Mouse (Mus musculus): ENCODE measurements at regions not wholly inside any gene's neighbourhood (a gene's known extent, or its start where the extent isn't known, plus 50 kb on each side); places are given as distances from the start of the nearest gene placed in this dataset.
A peak's percentile ranks its signal among the peaks of the same experiment; 100 is the strongest.

GRCm38 (mm10) chr15:27137580-27137979 is 242.2 kb upstream of the Fbxl7 start:
- DNase-seq = no peak

DNA sequence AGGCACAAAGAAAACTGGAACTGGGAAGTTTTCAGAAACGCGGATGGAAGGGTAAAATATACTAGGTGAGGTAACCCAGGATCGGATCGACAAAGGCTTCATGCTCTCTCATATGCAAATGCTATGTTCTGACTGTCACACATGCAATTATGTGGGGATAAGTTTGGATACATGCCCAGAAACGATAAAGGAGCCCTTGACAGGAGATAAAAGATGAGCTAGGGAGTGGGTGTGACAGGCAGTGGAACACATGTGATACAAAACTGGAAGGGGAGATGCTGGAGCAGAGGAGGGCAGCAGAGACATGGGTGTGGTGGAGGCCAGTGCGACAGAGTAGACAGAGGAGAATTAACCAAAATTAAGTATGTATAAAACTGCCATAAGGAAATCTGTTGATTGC is 250.5 kb upstream of the Fbxl7 start:
- no peak for DNase-seq

- DNase-seq = no peak
Observed at GRCm38 (mm10) chr15:27160986-27161385, 265.6 kb upstream of the Fbxl7 start.

GRCm38 (mm10) chr15:27167484-27167883 is 272.1 kb upstream of the Fbxl7 start:
- no peak for DNase-seq

- DNase-seq = no peak
Observed at GRCm38 (mm10) chr15:27169846-27170245, 274.5 kb upstream of the Fbxl7 start.

- DNase-seq = no peak
Observed at GRCm38 (mm10) chr15:27173506-27173905, 278.1 kb upstream of the Fbxl7 start.

DNA sequence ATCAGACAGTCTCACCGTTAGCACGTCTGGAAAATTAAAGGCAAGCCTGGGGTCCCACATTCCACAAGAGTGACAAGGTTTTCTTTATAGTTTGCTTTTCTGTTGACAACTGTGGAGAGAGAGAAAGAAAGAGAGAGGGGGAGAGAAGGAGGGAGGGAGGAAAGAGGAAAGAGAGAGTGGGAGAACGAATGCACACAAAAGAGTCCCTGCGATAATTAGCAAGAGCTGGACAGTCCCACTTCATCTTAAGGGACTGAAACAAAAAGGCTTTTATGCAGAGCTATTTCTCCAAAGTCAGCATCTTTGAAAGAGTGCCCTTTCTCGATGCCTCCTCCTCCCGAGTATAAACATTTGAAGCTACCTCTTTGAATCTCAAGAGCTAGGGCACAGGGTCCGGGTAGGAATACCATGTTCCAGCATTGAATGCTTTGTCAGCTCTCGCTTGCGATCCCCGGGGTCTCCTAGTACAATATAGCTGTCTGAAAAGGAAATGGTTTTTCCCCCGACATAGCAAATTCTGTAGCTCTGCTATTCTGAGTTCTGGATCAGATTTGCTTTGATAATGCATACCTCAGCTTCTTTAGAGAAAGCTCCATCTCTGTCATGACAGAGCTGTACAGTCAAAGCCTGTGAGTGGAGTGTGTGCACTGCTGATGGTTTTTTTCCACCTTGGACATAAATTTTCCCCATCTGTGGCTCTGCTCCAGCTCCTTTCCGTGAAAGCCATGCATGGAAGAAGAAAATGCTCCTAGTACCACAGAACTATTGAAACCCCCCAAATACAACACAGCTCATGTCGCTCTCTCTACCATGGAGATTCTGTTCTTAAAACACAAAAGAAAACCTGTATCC is 282.9 kb upstream of the Fbxl7 start:
- no peak for DNase-seq

DNA sequence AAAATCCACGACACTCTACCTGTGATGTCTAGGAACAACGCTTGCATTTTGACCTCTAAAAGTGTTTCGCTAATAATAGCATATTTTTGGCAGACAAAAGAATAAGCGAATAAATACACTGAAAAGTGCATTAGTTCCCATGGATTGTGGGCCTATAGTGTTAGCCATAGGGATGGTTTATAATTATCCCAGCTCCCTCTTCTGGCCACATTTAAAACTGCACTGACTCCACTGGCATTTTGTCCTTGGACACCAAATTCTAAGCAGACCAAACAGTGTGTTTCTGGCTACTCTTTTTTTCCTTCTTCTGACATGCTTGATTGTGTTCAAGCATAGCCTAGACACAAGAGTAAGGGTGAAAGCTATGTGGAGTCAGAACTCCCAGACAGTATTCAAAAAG is 276.8 kb upstream of the Ank start:
- DNase-seq = peak in 1 of 2 experiments; percentile 3

GRCm38 (mm10) chr15:27201513-27201912 is 265.0 kb upstream of the Ank start:
- no peak for DNase-seq

GRCm38 (mm10) chr15:27204888-27205287 is 261.6 kb upstream of the Ank start:
- no peak for DNase-seq

DNA sequence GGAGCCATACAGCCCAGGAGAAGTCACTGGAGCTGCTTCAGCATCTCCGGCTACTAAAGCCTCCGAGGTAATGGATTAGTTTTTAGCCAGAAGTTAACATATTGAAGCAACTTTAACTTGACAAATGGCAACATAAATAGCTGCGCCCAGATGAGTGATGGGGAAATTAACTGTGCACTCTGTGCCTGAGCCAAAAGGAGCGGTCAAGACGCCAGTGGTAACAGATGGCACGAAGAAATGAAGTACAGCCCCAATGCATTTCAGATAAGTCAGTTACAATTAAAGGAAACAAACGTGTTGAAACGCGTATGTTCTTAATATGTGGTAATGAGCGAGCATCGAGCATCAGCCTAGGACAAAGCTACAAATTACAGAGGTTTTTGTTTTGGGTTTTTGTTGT is 259.0 kb upstream of the Ank start:
- DNase-seq = no peak

DNA sequence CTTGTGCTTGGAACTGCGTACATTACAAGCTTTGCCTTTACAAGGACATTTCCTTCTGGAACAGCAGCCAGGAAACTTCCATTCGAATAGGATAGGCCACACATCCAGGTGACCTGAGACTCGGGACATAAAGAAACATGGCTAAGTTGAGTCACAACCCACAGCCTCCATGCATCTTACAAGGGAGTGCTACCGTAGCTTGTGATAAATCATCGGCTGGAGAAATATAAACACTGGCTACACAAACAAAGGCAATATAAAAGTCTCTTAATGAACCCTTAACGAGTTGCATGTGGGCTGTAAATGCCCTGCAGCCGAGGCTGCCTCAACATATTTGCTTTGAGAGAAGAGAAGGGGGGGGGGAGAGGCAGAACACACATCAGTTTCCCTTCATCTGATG is 250.1 kb upstream of the Ank start:
- DNase-seq = no peak

- no peak for DNase-seq
Observed at GRCm38 (mm10) chr15:27219126-27219738, 247.2 kb upstream of the Ank start.

DNA sequence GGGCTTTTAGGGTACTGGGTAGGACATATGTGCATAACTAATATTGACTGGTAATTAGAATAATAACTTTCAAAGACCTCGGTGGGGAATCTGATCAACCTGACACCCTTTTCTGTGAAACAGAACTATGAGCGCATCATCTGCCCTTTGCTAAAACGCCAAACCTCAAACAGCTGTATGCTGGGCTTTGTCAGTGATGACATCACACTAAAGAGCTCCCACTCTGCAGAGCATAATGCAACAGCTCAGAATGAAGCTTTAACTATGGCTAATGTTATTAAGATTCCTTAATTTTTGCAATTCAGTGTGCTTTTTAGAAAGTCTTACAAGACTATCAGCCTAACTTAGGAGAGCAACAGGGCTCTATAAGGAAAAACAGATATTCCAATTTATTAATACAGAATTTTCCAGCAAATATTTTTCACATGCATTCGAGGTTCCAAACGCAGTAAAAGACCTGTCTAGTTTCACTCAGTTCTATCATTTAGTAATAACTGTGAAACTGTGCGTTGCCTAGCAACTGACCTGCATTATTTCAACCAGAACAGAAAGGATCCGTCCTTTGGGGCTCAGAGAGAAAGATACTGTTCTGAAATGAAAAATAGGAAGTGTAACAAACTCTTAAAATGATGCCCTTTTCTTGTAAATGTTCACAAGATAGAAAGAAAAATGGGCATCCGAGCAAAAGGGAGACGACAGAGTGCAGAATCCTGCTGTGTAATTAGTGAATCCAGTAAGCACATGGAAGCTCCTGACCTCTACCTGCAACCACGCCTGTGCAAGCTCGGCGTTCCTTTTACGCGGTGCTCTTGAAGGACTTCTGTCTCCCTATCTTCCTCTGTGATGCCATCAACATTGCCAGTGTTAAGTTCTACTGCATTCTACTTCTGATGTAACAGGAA is 242.6 kb upstream of the Ank start:
- no peak for DNase-seq

DNA sequence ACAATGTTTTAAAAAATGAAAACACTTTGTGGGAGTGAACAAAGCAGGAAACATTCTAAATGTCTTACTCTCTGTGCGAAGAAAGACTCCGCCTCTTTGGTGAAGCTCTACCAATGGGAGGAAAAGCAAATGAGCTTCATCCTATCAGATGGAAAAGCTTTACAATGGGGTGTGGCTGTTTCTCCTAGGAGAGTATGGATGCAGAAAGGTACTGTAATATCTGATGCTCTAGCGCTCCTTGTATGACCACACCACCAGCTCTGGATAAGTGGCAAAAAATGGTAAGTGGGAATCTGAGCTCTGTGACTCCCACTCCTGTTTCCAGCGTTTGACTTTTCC is 242.0 kb upstream of the Ank start:
- no peak for DNase-seq

DNA sequence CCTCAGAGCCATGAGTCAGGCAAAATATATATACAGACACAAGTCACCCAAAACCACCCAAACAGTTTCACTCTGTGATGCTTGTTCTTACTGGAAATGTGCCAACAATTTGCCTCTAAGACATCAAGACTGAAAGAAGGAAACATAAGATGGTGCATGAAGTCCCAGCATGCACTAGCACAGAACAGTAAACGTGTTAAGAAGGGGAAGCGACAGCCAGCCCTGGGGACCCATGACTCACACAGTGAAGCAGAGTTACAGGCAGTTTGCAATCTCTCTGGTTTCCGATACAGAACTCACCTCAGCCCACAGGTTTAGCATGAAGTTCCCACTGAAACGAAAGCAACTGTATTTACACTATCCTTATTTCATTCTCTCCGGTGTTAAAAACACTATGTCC is 233.7 kb upstream of the Ank start:
- DNase-seq = no peak

DNA sequence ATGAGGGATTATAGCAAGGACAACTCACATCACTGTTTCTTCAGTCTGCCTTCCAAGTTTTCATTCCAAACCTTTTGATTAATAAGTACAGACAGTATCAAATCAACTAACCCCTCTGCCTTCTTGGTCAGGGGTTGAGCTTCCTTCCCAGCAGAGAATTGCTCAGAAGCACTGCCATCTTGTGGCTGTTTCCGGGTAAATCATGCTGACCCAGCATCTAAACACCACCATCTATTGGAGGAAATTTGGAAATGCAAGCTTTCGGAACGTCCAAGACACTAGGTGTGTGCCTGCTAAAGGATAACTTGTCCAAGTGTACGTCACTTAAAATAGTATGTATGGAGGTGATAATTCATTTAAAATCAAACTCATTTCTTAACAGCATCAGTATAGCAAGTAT is 231.7 kb upstream of the Ank start:
- peak in 1 of 2 experiments; percentile 19 for DNase-seq

GRCm38 (mm10) chr15:27238301-27238700 is 228.2 kb upstream of the Ank start:
- no peak for DNase-seq

DNA sequence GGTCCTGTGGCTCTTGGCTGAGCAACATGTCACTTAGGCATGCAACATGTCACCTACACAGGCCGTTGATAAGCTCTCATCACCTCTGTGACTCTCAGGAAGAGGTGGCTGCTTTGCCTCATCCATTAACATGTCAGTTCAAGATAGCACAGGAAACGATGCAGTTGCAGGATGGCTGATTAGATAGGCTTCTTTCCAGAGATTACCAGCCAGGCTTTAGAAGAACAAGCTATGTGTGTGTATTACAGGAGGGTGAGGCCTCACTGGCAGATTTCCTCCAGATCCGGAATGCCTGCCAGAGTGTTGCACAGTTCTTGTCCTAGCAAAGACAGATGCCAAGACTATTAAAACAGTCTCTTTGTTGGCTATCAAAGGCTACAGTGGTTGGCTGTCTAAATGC is 220.2 kb upstream of the Ank start:
- no peak for DNase-seq

DNA sequence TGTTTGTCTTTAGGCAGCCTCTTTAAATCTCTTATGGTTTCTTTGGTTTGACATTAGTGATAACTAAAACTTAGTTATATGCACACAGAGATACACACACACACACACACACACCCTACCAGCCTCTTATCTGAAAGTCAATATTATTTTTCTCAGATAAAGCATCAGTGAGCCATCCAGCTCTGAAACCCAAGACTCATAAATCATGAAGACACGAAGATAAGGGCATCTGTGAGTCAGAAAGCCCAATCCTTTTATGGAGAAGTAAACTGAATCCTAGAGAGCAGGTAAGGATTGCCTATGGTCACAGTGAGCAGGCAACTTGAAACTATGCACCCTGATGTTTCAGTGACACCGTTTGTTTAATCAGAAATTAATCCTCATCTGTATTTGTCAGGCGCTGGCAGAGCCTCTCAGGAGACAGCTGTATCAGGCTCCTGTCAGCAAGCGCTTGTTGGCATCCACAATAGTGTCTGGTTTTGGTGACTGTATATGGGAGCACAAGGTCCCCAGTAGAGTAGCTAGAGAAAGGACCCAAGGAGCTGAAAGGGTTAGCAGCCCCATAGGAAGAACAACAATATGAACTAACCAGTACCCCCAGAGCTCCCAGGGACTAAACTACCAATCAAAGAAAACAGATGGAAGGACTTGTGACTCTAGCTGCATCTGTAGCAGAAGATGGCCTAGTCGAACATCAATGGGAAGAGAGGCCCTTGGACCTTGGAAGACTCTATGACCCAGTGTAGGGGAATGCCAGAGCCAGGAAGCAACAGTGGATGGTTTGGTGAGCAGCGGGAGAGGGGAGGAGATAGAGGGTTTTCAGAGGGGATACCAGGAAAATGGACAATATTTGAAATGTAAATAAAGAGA is 207.3 kb upstream of the Ank start:
- DNase-seq = no peak

- no peak for DNase-seq
Observed at GRCm38 (mm10) chr15:27259854-27260191, 206.7 kb upstream of the Ank start.

DNA sequence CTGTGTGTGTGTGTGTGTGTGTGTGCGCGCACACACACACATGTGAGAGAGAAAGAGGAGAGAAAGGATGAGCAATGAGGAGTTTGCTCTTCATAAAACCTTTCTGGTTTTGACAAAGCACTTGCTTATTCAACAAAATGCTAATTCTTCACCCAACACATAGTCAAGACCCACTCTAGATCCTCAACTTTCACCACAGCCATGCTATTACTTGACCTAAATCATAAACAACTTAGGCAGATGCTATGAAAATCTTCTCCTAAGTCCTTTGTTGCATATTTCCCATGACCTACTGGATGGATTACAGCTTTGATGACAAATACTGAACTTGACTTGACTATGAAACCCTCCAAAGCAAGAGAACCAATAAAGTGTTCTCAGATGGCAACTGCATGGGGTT is 196.3 kb upstream of the Ank start:
- no peak for DNase-seq

- peak in 1 of 2 experiments; percentile 4 for DNase-seq
Observed at GRCm38 (mm10) chr15:27282279-27282678, 184.2 kb upstream of the Ank start.

Data from spleen, adult 18-20 months (tissue).